Mouse (Mus musculus): ENCODE results near the gene Mink1. TPM values are rescaled to one million over a fixed set of nuclear protein-coding genes. Genes with fewer than 3 reads are reported as not detected.

Gene Mink1
- total and polyA plus RNA-seq, 3 experiments, result 33.8 to 230 (median 57.3) TPM

- no peak for TF ChIP-seq CTCF (IDR thresholded peaks at IDR 0.05 in 2 of 3, conservative IDR thresholded peaks at IDR 0.05 in 1 of 3; ENCODE audit: control insufficient read depth in 1 of 3, insufficient read depth in 1 of 3, low read depth in 2 of 3, low read length in 3 of 3, poor library complexity in 1 of 3, severe bottlenecking in 1 of 3)
- peak; percentile 73 for TF ChIP-seq MXI1 (IDR thresholded peaks at IDR 0.05; ENCODE audit: low read depth, low read length)
- no peak for TF ChIP-seq ZKSCAN1 (IDR thresholded peaks at IDR 0.05; ENCODE audit: low read depth, low read length)
- TF ChIP-seq USF1 (IDR thresholded peaks at IDR 0.05; ENCODE audit: low read depth, low read length), result no peak
- TF ChIP-seq SIN3A (IDR thresholded peaks at IDR 0.05; ENCODE audit: low read length), result peak; percentile 54
- TF ChIP-seq RAD21 (IDR thresholded peaks at IDR 0.05; ENCODE audit: low read depth, low read length), result no peak
- peak in 1 of 2 experiments; percentile 6; a peak in 1 of 4 replicates for TF ChIP-seq EP300 (IDR thresholded peaks at IDR 0.05; ENCODE audit: low read depth in 1 of 2, low read length in 2 of 2)
- no peak for TF ChIP-seq ETS1 (IDR thresholded peaks at IDR 0.05; ENCODE audit: low read depth, low read length)
- no peak for TF ChIP-seq MAFK (IDR thresholded peaks at IDR 0.05; ENCODE audit: borderline replicate concordance, low read depth, low read length)
- TF ChIP-seq GABPA (IDR thresholded peaks at IDR 0.05; ENCODE audit: low read depth, low read length), result no peak
- 0 out of 2 replicates have a peak, but pooled peaks have one; percentile 63 for TF ChIP-seq CHD1 (IDR thresholded peaks at IDR 0.05; ENCODE audit: low read depth, low read length)
- no peak for TF ChIP-seq ZNF384 (IDR thresholded peaks at IDR 0.05; ENCODE audit: low read depth, low read length)
- no peak for TF ChIP-seq NELFE (IDR thresholded peaks at IDR 0.05; ENCODE audit: low read depth, low read length)
- no peak for TF ChIP-seq KAT2A (conservative IDR thresholded peaks at IDR 0.05; ENCODE audit: low read depth, low read length)
- TF ChIP-seq TAL1 (IDR thresholded peaks at IDR 0.05; ENCODE audit: low read length), result no peak
- no peak for TF ChIP-seq POLR2AphosphoS2 (IDR thresholded peaks at IDR 0.05; ENCODE audit: low read length)
- TF ChIP-seq MYC (IDR thresholded peaks at IDR 0.05; ENCODE audit: low read depth, low read length), result 0 out of 2 replicates have a peak, but pooled peaks have one; percentile 3
- no peak for TF ChIP-seq RCOR1 (IDR thresholded peaks at IDR 0.05; ENCODE audit: low read depth, low read length)
- no peak for TF ChIP-seq USF2 (IDR thresholded peaks at IDR 0.05; ENCODE audit: borderline replicate concordance in 1 of 2, insufficient read depth in 1 of 2, low read depth in 1 of 2, low read length in 2 of 2)
- peak in 1 of 2 experiments; percentile 22; a peak in 1 of 4 replicates for TF ChIP-seq POLR2A (IDR thresholded peaks at IDR 0.05; ENCODE audit: control insufficient read depth in 1 of 2, insufficient read depth in 1 of 2, low read depth in 1 of 2, low read length in 2 of 2, poor library complexity in 1 of 2)
- peak; percentile 19; the same call in 1 of the 2 replicates for TF ChIP-seq MAZ (IDR thresholded peaks at IDR 0.05; ENCODE audit: low read depth, low read length)
Measured at GRCm38 (mm10) chr11:70563470-70564275, 992 bp downstream of the Mink1 start (continued).

- H3K27ac ChIP-seq (ENCODE audit: control insufficient read depth, low read depth, low read length), result peak overlapping the region; percentile 20; the same call in 1 of the 2 replicates
- no peak for DNase-seq (ENCODE audit: low read depth, low spot score)
- peaks cover 0 to 19% of the 10 kb centered on the region in 2 experiments; a peak in 2 of 4 replicates for H3K36me3 ChIP-seq (ENCODE audit: control insufficient read depth in 1 of 2, insufficient read depth in 2 of 2, low read length in 2 of 2)
- TF ChIP-seq SMC3 (IDR thresholded peaks at IDR 0.05; ENCODE audit: low read depth, low read length), result no peak
- no peak for TF ChIP-seq RCOR1 (IDR thresholded peaks at IDR 0.05; ENCODE audit: low read depth, low read length)
- no peak for TF ChIP-seq USF1 (IDR thresholded peaks at IDR 0.05; ENCODE audit: low read depth, low read length)
- peak; percentile 82 for TF ChIP-seq ZNF384 (IDR thresholded peaks at IDR 0.05; ENCODE audit: low read depth, low read length)
- peaks cover 0 to 28% of the 10 kb centered on the region in 2 experiments; a peak in 3 of 4 replicates for H3K4me1 ChIP-seq (ENCODE audit: control insufficient read depth in 1 of 2, insufficient read depth in 2 of 2, low read length in 2 of 2)
- H3K27me3 ChIP-seq (ENCODE audit: control insufficient read depth in 1 of 2, insufficient read depth in 2 of 2, low read length in 2 of 2), result no peaks in the 10 kb centered on the region
- H3K9me3 ChIP-seq (replicated peaks; ENCODE audit: insufficient read depth, low read length), result no peaks in the 10 kb centered on the region
- peak overlapping the region; percentile 73 to 75 for H3K4me3 ChIP-seq (ENCODE audit: control insufficient read depth in 1 of 2, insufficient read depth in 1 of 2, low read depth in 2 of 2, low read length in 2 of 2)
- peaks cover 27% of the 10 kb centered on the region for H3K79me2 ChIP-seq (ENCODE audit: control insufficient read depth, insufficient read depth, low read length, poor library complexity)
- peak overlapping the region; percentile 83 for H3K9ac ChIP-seq (ENCODE audit: control insufficient read depth, low read depth, low read length, poor library complexity, severe bottlenecking)
Measured at GRCm38 (mm10) chr11:70564276-70564873, 1.7 kb downstream of the Mink1 start.

Data from MEL (cell line).